In genomic region chr7:117433641-117434040, GRCm38 (mm10) we compare ENCODE assay signal across 8 mouse cellular contexts. TPM values are rescaled to one million over a fixed set of nuclear protein-coding genes. Genes with fewer than 3 reads are reported as not detected.
A peak's percentile ranks its signal among the peaks of the same experiment; 100 is the strongest.
DNase-seq lines count a peak whose midpoint lies in the region; ATAC-seq and TF ChIP-seq lines count a peak whose summit lies in the region.
"Had no signal": no experiment of that assay in that cellular context is flagged by ENCODE, and none has a peak within 500 bp of the region (broad histone marks: within the 10 kb centered on the region; RNA-seq: fewer than 3 reads in every experiment).

No protein-coding gene starts in this region.

- H3K27me3 ChIP-seq in intestine, embryonic 15.5 days (replicated peaks): no peaks in the 10 kb centered on the region
- H3K27me3 ChIP-seq in intestine, postnatal 0 days (replicated peaks; ENCODE audit: control insufficient read depth, insufficient read depth, low read length): no peaks in the 10 kb centered on the region
- no peaks in the 10 kb centered on the region for H3K27me3 ChIP-seq in embryonic facial prominence, embryonic 15.5 days
- no peaks in the 10 kb centered on the region for H3K27me3 ChIP-seq in liver, embryonic 12.5 days (replicated peaks)
- no peaks in the 10 kb centered on the region for H3K27me3 ChIP-seq in lung, postnatal 0 days (replicated peaks; ENCODE audit: insufficient read depth, low read length)

- H3K36me3 ChIP-seq in intestine, embryonic 15.5 days: no peaks in the 10 kb centered on the region
- H3K36me3 ChIP-seq in intestine, postnatal 0 days (ENCODE audit: control insufficient read depth, insufficient read depth): no peaks in the 10 kb centered on the region
- H3K36me3 ChIP-seq in embryonic facial prominence, embryonic 15.5 days: no peaks in the 10 kb centered on the region
- H3K36me3 ChIP-seq in liver, embryonic 12.5 days: no peaks in the 10 kb centered on the region
- no peaks in the 10 kb centered on the region for H3K36me3 ChIP-seq in lung, postnatal 0 days (ENCODE audit: insufficient read depth, low read length)

- WGBS in intestine, embryonic 15.5 days: 72% methylated on average over 9 of the region's 9 CpGs
- WGBS in intestine, postnatal 0 days: 72% methylated on average over 9 of the region's 9 CpGs
- 54% methylated on average over 9 of the region's 9 CpGs for WGBS in embryonic facial prominence, embryonic 15.5 days
- 42% methylated on average over 9 of the region's 9 CpGs for WGBS in liver, embryonic 12.5 days (ENCODE audit: insufficient replicate concordance)
- WGBS in lung, postnatal 0 days: 58% methylated on average over 9 of the region's 9 CpGs

- no peak overlapping the region for H3K9ac ChIP-seq in intestine, embryonic 15.5 days
- H3K9ac ChIP-seq in intestine, postnatal 0 days (ENCODE audit: low read depth, low read length): no peak overlapping the region
- H3K9ac ChIP-seq in embryonic facial prominence, embryonic 15.5 days: no peak overlapping the region
- no peak overlapping the region for H3K9ac ChIP-seq in liver, embryonic 12.5 days
- no peak overlapping the region for H3K9ac ChIP-seq in lung, postnatal 0 days (replicated peaks; ENCODE audit: low read depth)

- H3K4me3 ChIP-seq in intestine, embryonic 15.5 days (replicated peaks): no peak overlapping the region
- no peak overlapping the region for H3K4me3 ChIP-seq in intestine, postnatal 0 days (ENCODE audit: low read depth, low read length)
- no peak overlapping the region for H3K4me3 ChIP-seq in embryonic facial prominence, embryonic 15.5 days (replicated peaks)
- H3K4me3 ChIP-seq in liver, embryonic 12.5 days: no peak overlapping the region
- H3K4me3 ChIP-seq in lung, postnatal 0 days (ENCODE audit: low read depth, low read length): no peak overlapping the region

- peak; percentile 82 for DNase-seq in kidney, postnatal 10 days
- DNase-seq in right cerebral cortex, postnatal 4 days: peak; percentile 29
- no peak for DNase-seq in lung, postnatal 0 days (ENCODE audit: low spot score)
- DNase-seq: lung, adult 2 months had no signal

- no peak for TF ChIP-seq CTCF in intestine, postnatal 0 days (IDR thresholded peaks at IDR 0.05; ENCODE audit: low read depth)
- no peak for TF ChIP-seq CTCF in lung, postnatal 0 days (IDR thresholded peaks at IDR 0.05)

- TF ChIP-seq EP300 in lung, postnatal 0 days (IDR thresholded peaks at IDR 0.05): no peak

- H3K9me3 ChIP-seq in intestine, embryonic 15.5 days: no peaks in the 10 kb centered on the region
- H3K9me3 ChIP-seq in intestine, postnatal 0 days (ENCODE audit: control insufficient read depth): no peaks in the 10 kb centered on the region
- H3K9me3 ChIP-seq in embryonic facial prominence, embryonic 15.5 days (replicated peaks): no peaks in the 10 kb centered on the region
- H3K9me3 ChIP-seq in liver, embryonic 12.5 days (replicated peaks): no peaks in the 10 kb centered on the region
- no peaks in the 10 kb centered on the region for H3K9me3 ChIP-seq in lung, postnatal 0 days (ENCODE audit: low read length)

- no peak overlapping the region for H3K4me2 ChIP-seq in intestine, embryonic 15.5 days (replicated peaks)
- H3K4me2 ChIP-seq in intestine, postnatal 0 days (replicated peaks; ENCODE audit: low read depth): no peak overlapping the region
- H3K4me2 ChIP-seq in embryonic facial prominence, embryonic 15.5 days (replicated peaks): no peak overlapping the region
- no peak overlapping the region for H3K4me2 ChIP-seq in liver, embryonic 12.5 days
- H3K4me2 ChIP-seq in lung, postnatal 0 days (replicated peaks; ENCODE audit: low read depth, low read length): no peak overlapping the region

- H3K4me1 ChIP-seq in intestine, embryonic 15.5 days (replicated peaks): no peaks in the 10 kb centered on the region
- H3K4me1 ChIP-seq in intestine, postnatal 0 days (replicated peaks; ENCODE audit: control insufficient read depth, insufficient read depth, low read length): peaks cover 4% of the 10 kb centered on the region; the same call in 1 of the 2 replicates
- peaks cover 3% of the 10 kb centered on the region; the same call in 1 of the 2 replicates for H3K4me1 ChIP-seq in embryonic facial prominence, embryonic 15.5 days
- 0 out of 2 replicates have a peak, but pooled peaks cover 3% of the 10 kb centered on the region for H3K4me1 ChIP-seq in liver, embryonic 12.5 days
- H3K4me1 ChIP-seq in lung, postnatal 0 days (ENCODE audit: insufficient read depth, low read depth, low read length): no peaks in the 10 kb centered on the region

- H3K27ac ChIP-seq in intestine, embryonic 15.5 days: no peak overlapping the region
- no peak overlapping the region for H3K27ac ChIP-seq in intestine, postnatal 0 days (ENCODE audit: low read depth, low read length)
- H3K27ac ChIP-seq in embryonic facial prominence, embryonic 15.5 days (replicated peaks): 0 out of 2 replicates have a peak overlapping the region, but pooled peaks have one; percentile 29
- no peak overlapping the region for H3K27ac ChIP-seq in liver, embryonic 12.5 days
- H3K27ac ChIP-seq in lung, postnatal 0 days (ENCODE audit: low read length): no peak overlapping the region

- ATAC-seq in intestine, embryonic 15.5 days: 0 out of 2 replicates have a peak, but pooled peaks have one; percentile 30
- ATAC-seq in intestine, postnatal 0 days: no peak
- ATAC-seq in embryonic facial prominence, embryonic 15.5 days (ENCODE audit: insufficient number of reproducible peaks, low FRiP score, low TSS enrichment, low read depth): 0 out of 2 replicates have a peak, but pooled peaks have one; percentile 9
- ATAC-seq in liver, embryonic 12.5 days: no peak
- ATAC-seq in lung, postnatal 0 days: no peak

RNA-seq across cellular contexts. Expression of gene Xylt1, which starts 52.9 kb away (rescaled TPM):
- 0.68 and 0.87 TPM in 2 replicates for polyA plus RNA-seq in intestine, embryonic 15.5 days (2015; fragmentation: Nextera tagmentation; extraction: Ambion mirVana)
- polyA plus RNA-seq in intestine, postnatal 0 days (2015; fragmentation: Nextera tagmentation; extraction: Ambion mirVana): 0.52 and 0.60 TPM in 2 replicates
- polyA plus RNA-seq in embryonic facial prominence, embryonic 15.5 days (2015; fragmentation: Nextera tagmentation; extraction: Ambion mirVana): 2.3 and 2.7 TPM in 2 replicates
- 0.53 and 0.58 TPM in 2 replicates for polyA plus RNA-seq in liver, embryonic 12.5 days (2016; fragmentation: Nextera tagmentation; extraction: Ambion mirVana)
- 0.45 and 0.63 TPM in 2 replicates for polyA plus RNA-seq in lung, postnatal 0 days (2015; fragmentation: Nextera tagmentation; extraction: Ambion mirVana)

Comparison
In these comparisons a context has a peak if more than half of its experiments do, and no peak if none do; other contexts are left out.
1. ATAC-seq: peak in intestine, embryonic 15.5 days (single experiment) and embryonic facial prominence, embryonic 15.5 days (single experiment); none in intestine, postnatal 0 days (single experiment), liver, embryonic 12.5 days (single experiment) and lung, postnatal 0 days (single experiment).